Mouse (Mus musculus): Measurements from ENCODE around the gene Yipf1.

Gene Yipf1

DNA sequence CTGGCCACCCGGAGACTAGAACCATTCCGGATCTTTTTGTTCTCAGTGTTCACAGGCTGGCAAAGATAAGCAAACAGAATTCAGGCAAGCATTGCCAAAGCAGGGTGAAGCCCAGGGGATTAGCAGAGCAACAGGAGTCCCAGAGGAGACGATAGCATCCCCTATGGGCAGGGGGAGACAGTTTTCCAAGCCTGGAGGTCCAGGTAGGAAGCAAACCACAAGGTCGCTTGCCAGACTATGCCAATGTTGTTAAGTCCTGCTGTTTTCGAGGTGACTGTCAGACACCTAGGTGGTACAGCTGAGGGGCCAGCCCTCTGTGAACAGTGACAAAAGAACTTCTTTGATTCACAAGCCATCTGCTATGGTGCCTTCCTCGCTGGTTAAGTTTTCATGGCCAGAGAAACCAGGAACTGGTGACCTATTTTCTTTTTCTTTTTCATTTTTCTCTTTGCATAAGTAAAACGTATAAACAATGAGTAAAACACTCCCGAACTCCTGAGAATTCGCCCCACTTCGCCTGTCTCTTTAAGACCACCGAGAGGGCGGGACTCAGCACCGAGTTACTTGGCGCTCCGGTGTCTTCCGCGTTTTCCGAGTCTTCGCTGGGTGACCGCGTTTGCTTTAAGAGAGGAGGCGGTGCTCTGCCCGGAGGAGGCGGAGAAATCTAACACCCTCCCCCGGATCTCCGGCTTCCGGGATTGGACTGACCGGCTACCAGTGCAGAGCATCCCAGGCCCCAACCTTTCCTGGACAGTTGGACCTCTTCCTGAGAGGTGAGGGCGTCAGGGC is at the start of gene Yipf1:
Gene Yipf1 (plus strand): TSS at position 674 of the 789 bp plus-strand sequence.
- peak; percentile 76 to 82 for DNase-seq (ENCODE audit: low spot score in 2 of 2)

DNA sequence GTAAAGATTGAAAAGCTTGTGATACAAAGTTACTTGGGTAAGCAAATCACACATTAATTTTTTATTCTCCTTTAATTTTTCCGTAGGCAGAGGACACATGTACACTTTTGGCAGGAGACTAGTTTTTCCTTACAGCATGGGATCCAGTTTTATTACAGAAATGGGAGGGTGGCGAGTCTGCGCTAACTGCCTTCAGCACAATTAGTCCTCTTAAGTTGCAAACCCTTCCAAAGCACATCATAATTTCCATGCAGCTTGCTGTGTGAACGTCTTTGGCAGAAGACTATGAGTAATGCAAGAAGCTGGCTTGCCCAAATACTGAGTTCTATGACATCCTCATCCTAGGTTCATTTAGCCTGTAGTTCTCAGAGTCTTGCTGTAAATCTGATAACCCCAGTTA is 40.5 kb upstream of the Yipf1 start:
- DNase-seq (ENCODE audit: low spot score in 2 of 2) = no peak

DNA sequence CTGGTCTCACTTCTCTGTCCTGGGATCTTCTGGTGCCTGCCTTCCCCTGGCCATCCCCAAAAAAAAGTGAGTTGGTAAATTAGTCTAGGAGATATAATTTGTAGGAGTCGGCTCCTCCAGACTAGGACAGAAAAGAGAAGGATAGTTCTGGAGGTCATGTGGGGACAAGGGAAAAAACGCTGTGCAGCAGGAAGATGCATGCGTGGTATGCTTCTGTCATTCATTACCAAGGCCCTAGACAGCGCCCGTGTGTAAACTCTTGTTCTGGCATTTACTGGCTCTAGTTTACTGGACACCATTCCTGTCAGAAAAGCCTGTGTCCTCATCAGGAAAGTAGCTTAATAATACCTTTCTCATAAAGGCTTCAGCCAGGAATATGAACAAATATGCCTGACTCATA is 39.7 kb upstream of the Yipf1 start:
- DNase-seq (ENCODE audit: low spot score in 2 of 2) = no peak

DNA sequence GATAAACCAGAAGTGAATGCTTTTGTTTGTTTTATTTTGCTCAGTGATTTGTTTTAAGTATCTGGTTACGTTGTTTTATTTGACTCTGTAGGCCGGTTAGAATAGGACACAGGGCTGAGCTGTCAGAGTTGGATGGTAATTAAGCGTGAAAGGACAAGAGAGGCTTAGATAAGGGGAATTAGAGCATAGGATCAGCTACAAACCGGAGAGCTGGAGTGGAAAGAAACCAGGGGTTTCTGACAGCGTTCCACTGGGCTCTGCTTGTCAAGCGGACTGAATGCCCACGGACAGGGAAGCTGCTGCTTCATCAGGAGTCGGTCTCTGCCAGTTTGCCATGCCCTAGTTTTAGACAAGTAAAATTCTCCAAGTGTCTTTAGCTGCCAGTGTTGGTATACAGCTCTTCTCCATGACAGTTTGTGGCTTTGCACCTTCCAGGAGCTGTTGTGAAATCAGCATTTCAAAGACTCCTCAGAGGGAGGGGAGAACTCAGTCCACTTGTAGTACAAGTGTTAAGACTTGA is 35.9 kb upstream of the Yipf1 start:
- DNase-seq (ENCODE audit: low spot score in 2 of 2) = no peak

DNA sequence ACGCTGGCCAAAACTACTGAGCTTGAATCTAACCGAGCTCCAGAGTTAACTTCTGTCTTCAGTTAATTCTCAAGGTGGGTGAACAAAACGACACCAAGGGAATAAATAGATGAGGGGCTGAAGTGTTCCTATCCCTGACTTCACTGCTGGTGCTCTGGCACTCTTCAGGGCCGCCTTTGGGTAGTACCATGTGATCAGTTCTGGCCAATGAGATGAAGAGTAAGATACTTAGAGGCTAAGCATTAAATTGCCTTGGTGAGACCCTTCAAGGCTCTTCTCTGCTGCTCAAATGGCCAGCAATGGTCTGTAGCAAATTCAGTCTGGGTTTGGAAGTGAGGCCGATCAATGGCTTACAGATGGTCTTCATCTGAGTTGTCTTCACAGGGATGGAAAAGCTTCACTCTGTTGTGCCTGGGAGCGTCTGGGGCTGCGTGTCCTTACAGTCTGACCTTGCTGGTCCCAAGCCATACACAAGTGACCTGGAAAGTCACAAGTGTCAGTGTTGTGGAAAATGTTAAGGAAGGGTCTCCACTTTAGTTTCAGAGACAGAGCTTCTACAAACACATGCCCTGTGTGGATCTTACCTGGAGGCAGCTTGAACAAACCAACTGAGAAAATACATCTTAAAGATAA is 33.2 kb upstream of the Yipf1 start:
- no peak for DNase-seq (ENCODE audit: low spot score in 2 of 2)

DNA sequence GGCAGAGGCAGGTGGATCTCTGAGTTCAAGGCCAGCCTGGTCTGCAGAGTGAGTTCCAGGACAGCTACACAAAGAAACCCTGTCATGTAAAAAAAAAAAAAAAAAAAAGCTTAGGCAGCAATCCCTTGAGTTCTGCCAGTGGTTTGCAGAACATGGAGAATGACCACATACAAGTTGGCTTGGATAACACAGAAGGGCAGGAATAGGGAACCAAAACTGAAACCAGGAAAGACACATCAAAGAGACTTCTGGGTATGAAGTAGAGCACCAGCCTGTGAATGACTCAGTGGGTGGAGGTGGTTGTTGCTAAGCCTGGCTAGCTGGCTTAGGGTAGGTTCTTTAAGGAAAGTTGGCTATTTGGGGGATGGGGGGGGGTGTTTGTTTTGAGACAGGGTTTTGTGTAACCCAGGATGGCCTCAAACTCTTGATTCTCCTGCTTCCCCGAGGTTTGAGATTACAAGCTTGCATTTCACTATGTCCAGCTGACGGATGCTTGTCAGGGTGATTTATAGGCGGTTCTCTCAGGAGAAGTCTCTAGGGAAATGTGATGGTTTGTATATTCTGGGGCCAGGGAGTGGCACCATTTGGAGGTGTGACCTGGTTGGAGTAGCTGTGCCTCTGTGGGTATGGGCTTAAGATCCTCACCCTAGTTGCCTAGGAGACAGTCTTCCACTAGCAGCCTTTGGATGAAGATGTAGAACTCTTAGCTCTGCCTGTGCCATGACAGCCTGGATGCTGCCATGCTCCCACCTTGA is 28.5 kb upstream of the Yipf1 start:
- no peak for DNase-seq (ENCODE audit: low spot score in 2 of 2)

DNA sequence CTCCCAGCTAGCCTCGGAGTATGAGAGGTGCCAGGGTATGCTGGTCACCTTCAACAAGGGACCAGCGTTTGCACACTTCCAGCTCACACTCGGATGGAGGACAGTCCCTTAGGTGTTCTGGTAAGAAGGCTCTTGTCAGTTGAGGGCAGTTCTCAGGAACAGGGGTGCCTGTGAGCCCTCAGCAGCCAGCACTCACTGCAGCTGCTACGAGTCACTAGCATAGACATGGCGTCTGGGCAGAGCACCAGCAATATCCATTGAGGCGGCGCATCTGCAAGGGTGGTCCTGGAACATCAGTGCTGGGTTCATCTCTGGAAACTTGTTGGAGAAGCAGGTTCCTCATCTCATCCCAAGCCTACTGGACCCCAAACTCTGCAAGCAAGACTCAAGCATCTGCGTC is 27.8 kb upstream of the Yipf1 start:
- no peak for DNase-seq (ENCODE audit: low spot score in 2 of 2)

DNA sequence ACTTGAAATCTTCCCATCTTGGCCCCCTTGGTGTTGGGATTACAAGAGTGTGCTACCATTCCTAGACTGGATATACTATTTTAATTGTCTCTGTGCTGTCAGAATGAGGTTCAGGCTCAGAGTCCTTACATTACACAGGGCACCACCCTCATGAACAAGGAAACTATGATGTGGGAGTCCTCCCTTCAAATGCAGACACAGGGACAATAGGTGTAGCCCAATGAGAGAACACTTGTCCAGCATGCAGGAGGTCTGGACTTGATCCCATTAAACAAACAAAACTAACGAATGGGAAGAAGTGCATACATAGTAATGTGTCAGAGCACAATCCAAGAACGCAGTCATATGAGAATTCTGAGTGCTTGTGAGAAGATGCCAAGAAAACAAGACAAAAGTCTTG is 26.6 kb upstream of the Yipf1 start:
- no peak for DNase-seq (ENCODE audit: low spot score in 2 of 2)

DNA sequence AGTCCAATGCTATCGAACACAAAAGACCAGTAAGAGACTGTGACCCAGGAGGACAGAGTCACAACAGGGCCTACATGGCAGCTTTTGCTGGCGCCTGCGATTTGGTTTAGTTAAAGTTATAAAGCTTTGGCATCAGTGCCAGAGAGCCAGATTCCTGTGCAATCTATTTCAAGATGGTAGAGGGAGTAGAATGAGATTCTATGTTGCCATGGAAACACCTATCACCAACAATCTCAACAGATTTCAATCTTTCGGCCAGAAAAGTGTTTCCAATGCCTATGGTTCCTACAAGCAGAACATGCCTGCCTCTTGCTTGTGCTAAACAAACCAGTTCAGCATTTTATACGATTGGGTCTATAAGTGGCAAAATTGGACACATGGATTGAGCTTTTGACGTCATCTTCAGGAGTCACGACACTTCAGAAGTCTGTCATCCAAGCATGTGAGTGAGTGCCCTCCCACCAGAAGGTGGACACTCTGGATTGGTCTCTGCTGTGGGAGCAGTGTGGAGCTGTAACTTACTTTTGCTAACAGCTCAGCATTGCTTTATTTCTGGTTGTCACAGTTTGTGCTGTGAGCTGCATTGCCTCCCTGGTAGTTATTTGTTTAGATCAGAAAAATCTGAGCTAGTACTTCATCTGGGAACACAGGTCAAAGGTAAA is 22.4 kb upstream of the Yipf1 start:
- DNase-seq (ENCODE audit: low spot score in 2 of 2) = no peak

DNA sequence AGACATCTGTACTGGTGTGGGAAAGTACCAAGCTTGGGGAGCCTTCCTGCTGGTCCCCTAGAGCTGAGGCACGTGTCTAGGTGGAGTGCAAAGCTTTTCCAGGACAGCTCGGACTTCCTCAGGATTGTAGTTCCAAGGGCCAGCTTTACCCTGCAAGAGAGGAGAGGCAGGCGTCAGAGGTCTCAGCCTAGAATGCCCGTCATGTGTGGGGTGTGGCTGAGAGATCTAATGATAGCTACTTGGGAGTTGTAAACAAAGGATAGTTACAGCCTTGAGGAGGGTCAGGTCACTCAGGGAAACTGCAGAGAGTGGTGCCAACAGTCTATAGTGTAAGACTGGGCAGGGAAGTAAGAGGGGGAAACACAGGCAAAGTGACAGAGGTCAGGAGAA is 21.9 kb upstream of the Yipf1 start:
- no peak for DNase-seq (ENCODE audit: low spot score in 2 of 2)

DNA sequence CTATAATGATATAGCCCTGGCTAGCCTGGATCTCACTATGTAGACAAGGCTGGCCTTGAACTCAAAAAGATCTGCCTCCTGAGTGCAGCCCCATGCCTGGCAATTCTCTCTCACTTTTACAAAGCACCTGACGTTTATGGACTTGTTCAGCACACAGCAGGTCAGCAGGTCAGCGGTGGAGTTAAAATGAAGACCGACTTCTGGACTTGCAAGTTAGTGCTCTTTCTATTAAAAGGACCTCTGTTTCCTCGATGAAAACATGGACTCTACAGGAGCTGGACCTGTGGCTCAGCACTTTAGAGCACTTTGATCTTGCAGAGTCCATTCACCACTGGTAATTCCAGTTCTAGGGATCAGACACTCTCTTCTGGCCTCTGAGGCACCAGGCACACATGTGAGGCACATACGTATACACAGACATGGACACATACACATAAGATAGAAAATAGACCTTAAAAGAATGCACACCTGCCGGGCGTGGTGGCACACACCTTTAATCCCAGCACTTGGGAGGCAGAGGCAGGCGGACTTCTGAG is 16.0 kb upstream of the Yipf1 start:
- DNase-seq (ENCODE audit: low spot score in 2 of 2) = no peak

DNA sequence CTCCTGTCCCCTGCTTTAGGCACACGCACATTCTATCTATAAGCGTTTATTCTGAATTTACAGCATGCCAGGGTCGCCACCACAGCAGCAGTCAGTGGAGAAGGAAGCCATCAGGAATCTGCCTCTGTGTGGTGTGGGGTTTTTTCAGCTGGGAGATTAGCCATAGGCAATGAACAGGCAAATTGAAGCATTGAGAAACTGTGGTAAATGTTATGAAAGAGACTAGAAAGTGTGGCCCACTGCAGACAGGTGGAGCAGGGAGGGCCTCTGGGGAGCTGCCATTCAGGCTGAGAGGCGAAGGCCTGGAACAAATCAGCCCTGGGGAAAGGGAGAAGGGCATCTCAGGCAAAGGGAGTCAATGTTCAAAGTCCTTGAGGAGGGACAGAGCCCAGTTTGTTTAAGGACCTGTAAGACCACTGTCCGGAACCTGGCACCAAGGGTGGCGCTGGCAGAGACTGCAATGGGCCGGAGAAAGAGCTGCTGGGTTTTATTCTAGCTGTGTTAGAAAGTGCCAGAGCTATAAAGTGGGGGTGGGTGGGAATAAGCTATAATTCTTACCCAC is 14.3 kb upstream of the Yipf1 start:
- no peak for DNase-seq (ENCODE audit: low spot score in 2 of 2)

DNA sequence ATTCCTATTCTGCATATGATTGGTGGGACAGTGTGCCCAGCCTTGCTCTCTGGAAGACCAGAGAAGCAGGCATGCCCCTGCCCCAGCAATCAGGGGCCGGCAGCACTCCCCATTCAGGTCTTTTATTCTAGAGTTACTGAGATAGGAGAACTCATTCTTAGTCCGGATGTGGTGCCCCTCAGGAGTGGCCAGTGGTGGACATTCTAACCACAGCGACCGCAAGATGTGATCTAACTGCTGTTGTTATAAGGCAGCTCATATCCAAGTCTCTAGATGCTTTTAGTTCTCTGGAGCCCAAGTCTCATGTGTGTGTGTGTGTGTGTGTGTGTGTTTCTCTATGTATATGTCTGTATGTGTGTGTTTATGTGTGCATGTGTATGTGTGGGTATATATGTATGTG is 13.8 kb upstream of the Yipf1 start:
- DNase-seq (ENCODE audit: low spot score in 2 of 2) = peak; percentile 54 to 75

DNA sequence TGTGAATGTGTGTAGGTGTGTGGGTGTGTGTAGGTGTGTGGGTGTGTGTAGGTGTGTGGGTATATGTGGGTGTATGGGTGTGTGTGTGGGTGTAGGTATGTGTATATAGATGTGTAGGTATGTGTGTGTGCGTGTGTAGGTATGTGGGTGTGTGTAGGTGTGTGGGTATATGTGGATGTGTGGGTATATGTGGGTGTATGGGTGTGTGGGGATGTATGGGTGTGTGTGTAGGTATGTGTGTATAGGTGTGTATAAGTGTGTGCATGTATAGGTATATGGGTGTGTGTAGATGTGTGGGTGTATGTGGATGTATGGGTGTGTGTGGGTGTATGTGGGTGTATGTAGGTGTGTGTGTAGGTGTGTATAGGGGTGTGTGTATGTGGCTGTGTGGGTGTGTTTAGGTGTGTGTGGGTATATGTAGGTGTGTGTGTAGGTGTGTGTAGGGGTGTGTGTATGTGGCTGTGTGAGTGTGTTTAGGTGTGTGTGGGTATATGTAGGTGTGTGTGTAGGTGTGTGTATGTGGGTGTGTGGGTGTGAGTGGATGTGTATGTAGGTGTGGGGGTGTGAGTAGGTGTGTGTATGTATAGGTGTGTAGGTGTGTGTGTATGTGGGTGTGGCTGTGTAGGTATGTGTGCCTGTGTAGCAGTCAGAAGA is 13.1 kb upstream of the Yipf1 start:
- no peak for DNase-seq (ENCODE audit: low spot score in 2 of 2)

DNA sequence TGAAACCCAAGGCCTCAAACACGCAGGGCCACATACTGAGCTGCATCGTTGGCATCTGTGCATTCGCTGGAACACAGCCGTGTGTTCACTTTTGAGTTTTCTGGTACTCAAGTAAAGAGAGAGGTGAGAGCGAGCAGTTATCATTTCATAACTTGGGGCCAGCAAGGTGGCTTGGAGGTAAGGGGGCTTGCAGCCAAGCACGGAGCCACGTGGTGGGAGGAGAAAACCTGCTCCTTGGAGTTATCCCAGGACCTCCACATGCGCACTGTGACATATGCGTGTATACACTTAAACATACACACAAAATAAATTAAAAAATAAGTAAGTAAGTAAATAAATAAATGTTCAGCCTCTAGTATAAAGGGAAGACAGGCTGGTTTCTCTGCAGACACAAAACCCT is 11.9 kb upstream of the Yipf1 start:
- no peak for DNase-seq (ENCODE audit: low spot score in 2 of 2)

DNA sequence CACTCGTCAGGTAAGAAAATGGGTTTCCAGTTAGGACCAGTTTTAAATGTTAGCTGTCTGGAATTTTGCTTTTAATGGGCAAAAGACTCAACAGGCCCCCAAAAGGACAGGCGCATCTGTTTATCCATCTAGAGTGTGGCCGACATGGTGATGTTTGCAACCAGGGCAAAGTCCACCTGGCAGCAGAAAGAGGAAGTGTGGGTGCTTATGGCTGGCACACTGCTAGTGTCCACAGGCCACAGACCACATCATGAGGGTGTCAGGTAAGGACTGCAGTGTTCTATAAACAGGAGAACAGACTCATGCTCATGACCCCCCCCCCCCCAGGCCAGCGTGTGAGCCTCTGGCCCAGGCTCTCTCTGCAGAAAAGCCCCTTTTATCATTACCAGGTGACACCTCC is 11.3 kb upstream of the Yipf1 start:
- peak; percentile 12 to 19 for DNase-seq (ENCODE audit: low spot score in 2 of 2)

DNA sequence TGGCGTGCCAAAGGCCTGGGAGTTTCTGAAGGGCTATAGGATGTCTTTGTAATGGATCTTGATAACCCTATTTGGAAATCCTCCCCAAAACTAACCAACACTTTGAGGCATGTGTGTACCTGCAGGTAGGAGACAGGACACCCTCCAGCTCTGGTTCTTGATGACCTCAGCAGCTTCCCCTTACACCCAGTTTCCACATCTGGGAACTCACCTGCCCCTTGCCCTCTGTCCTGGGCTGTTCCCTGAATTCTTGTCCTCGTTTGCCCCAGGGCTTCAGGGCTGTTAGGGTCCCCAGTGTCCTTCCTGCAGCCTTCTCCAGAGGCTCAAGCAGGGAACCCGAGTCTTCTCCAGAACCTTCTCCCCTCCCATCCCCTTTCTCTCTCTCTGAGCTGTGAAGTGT is 10.6 kb upstream of the Yipf1 start:
- no peak for DNase-seq (ENCODE audit: low spot score in 2 of 2)

DNA sequence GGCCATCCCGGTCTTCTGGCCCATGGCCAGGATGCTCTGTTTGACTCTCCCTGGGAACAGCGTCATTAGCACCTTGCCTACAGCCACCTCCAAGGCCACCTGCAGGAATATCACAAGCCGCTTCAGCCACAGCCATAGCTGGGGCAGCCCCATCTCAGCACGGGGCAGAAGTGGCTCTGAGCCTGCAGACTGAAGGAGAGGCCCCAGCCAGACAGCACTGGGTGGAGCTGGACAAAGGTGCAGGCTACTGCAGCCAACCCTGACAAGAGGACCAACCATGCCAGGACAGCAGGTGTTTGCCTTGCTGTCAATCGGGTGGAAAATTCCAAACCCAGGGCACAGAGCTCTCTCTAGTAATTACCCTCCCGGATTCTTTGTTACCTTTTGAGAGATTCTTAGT is 7.2 kb upstream of the Yipf1 start, which contains the start of gene Dio1:
Gene Dio1 (minus strand): TSS at position 204 of the 400 bp plus-strand sequence.
- DNase-seq (ENCODE audit: low spot score in 2 of 2) = no peak

DNA sequence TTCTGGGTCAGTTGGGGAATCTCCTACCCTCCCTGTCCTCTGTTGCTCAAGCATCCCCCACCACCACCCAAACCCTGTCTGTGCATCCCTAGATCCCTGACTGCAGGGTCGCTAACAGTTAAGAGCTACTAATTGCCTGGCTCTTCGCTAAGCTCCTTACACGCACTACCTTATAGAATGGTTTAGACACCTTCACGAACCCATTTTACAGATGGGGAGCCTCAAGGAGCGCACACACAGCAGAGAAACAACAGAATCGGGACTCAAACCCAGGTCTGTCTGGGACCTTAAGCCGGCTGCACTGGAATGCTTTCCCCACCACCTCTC is 279 bp downstream of the Yipf1 start:
- DNase-seq (ENCODE audit: low spot score in 2 of 2) = no peak

DNA sequence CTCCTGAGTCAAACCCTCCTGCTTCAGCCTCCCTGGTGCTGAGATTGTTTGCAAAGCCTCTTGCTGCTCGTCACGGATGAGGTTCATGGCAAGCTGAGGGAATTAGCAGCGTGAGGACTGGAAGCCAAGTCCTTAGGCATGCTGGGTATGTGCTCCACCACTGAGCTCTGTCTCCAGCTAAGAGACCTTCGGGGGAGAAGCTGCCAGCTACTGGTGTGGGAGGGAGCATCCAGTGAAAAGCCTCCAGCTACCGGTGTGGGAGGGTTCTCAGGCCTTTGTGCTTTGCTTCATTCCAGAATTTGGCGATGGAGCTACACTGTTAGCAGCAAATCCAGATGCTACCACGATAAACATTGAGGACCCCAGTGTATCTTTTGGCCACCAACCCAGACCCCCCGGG is 4.5 kb downstream of the Yipf1 start:
- no peak for DNase-seq (ENCODE audit: low spot score in 2 of 2)

DNA sequence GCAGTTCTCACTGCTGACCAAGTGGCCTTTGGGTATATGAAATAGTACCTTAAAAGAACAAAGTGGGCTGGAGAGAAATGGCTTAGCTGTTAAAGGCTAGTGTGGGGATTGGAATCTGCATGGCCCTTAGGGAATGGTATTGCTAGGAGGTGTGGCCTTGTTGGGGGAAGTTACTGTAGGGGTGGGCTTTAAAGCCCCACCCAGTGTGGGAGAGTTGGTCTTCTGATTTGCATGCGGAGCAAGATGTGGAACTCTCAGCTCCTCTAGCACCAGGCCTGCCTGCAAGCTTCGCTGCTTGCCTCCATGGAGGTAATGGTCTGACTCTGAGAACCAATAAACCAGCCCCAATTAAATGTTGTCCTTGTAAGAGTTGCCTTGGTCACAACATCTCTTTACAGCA is 6.9 kb downstream of the Yipf1 start:
- no peak for DNase-seq (ENCODE audit: low spot score in 2 of 2)
